Mouse (Mus musculus) myocyte (in vitro differentiated cells): ENCODE data around the gene Dcaf7.

Experiments used
- CEBPB ChIP-seq: IDR thresholded peaks from 2 replicates; pipeline ENCODE4 v1.6.1; 2011; ENCODE audit warnings: mild to moderate bottlenecking, moderate library complexity; ENCODE audit not compliant: poor library complexity, insufficient read depth, severe bottlenecking
- E2F4 ChIP-seq: IDR thresholded peaks from one replicate; pipeline ENCODE4 v1.6.1; 2011; ENCODE audit warnings: mild to moderate bottlenecking, control low read depth, moderate library complexity; ENCODE audit not compliant: insufficient read depth
- MAX ChIP-seq: IDR thresholded peaks from one replicate; pipeline ENCODE4 v1.6.1; 2011; ENCODE audit warnings: low read depth, mild to moderate bottlenecking, control low read depth
- POLR2A ChIP-seq: IDR thresholded peaks from one replicate; pipeline ENCODE4 v1.6.1; 2011; ENCODE audit warnings: low read depth, mild to moderate bottlenecking, control low read depth, moderate library complexity; ENCODE audit not compliant: insufficient read length
- POLR2AphosphoS2 ChIP-seq: IDR thresholded peaks from one replicate; pipeline ENCODE4 v1.6.1; 2011; ENCODE audit warnings: low read depth, control low read depth; ENCODE audit not compliant: insufficient read length
- TCF12 ChIP-seq: IDR thresholded peaks from one replicate; pipeline ENCODE4 v1.6.1; 2011; ENCODE audit warnings: mild to moderate bottlenecking, control low read depth; ENCODE audit not compliant: poor library complexity, insufficient read depth, severe bottlenecking

DNA sequence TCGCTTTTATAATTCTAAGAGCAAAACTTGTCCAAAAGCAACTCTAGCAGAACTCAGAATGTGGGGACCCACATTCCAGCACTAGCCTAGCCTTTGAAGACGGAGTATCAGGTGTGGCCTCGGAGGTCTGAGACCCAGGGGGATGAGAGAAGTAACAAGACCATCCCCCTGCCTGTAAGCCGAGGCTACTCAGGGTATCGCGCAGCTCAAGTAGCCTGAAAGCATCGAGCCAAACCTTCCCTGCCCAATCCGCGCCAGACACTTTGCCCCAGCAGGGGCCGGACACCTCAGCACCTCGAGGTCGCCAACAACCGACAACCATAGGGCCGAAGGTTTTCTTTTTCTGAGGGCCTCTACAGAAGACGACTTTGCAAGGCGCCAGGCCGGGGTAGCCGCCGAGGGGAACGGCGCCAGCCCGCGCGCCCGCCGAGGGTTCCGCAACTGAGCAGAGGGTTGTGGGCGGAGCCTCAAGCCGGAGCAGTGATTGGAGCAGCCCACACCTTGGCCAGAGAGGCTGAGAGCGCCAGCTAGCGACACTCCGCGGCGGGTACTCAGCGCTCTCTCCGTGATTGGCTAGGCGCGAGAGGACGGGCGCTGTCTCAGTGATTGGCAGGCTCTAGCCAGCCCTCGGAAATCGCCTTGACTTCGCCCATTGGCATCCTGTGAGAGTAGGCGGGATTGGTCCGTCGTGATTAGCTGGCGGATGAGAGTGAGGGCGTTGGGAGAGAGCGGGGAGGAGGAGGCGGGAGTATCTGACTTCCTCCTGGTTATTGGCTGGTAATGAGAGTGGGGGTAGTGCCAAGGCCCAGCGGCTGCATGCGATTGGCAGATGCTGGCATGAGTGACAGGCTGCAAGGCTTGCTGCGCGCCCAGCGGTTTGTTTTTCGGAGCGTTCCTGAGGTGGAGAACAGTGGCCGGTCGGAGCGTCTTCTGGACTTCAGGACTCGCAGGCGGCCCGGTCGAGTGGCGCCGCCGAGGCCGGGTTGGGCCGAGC lies 47.3 kb downstream of the Dcaf7 start, which contains the start of gene Map3k3:
- no peak for TF ChIP-seq CEBPB
- peak; percentile 44 for TF ChIP-seq E2F4
- TF ChIP-seq POLR2A, result peak; percentile 95
- no peak for TF ChIP-seq TCF12
- no peak for TF ChIP-seq MAX
- TF ChIP-seq POLR2AphosphoS2, result peak; percentile 79
